Mouse (Mus musculus): ENCODE measurements around the gene Tex29. TPM values are rescaled to one million over a fixed set of nuclear protein-coding genes. Genes with fewer than 3 reads are reported as not detected.

Tex29 gene
- polyA plus RNA-seq, 1 experiment from 2014 or later: 1.2 TPM

DNA sequence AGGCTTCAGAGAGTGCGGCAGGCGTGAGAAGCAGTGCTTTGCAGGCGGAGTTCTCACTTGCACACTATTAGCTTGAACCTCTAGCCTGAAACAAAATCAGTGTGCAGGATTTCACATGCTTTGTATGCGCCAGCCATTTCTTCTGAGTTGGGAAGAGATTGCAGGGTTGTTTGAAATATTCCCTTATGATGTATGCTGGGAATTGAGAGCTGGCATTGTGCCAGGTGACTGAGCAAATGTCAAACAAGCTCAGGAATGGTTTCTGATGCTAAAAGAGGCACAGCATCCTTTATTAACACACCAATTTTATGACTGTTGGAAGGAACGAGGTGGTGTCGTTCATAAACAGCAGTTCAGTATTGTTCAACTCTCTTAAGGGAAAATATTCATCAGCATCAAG is 34.0 kb upstream of the Tex29 start:
- H3K27ac ChIP-seq (ENCODE audit: low read depth, low read length): no peak overlapping the region
- peaks cover 60% of the 10 kb centered on the region for H3K36me3 ChIP-seq (ENCODE audit: control insufficient read depth, insufficient read depth, low read length)
- H3K27me3 ChIP-seq (ENCODE audit: control insufficient read depth, insufficient read depth, low read length): no peaks in the 10 kb centered on the region
- no peaks in the 10 kb centered on the region for H3K4me1 ChIP-seq (ENCODE audit: control insufficient read depth, insufficient read depth, low read length)
- 79% methylated on average over 6 of the region's 6 CpGs for WGBS
- no peak overlapping the region for H3K4me3 ChIP-seq (ENCODE audit: low read depth, low read length)
- no peaks in the 10 kb centered on the region for H3K9me3 ChIP-seq (ENCODE audit: control insufficient read depth, low read length)
- H3K4me2 ChIP-seq (ENCODE audit: low read depth, low read length): no peak overlapping the region
- no peak for ATAC-seq (ENCODE audit: low read depth)
- no peak overlapping the region for H3K9ac ChIP-seq (replicated peaks; ENCODE audit: low read depth, low read length)

DNA sequence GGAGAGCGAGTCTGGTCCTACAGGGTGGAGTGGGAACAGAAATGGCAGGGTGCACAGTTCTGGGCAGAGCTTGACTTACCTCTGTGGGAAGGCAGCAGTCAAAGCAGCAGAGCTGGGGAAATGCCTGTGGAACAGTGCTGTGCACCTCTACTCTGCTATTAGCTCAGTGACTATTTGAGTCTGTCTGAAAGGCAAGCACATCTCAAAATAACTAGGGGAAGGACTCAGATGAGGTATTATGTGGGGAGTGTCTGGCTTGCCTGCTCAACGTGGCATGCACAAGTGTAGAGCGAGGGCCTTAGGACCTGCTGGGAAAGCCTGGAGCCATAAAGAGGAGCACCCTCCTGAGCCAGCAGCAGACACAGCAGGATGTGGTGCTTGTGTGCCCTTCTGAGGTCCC is 32.9 kb upstream of the Tex29 start:
- Histone ChIP-seq H3K4me1 (ENCODE audit: control insufficient read depth, insufficient read depth, low read length) (no peaks in the 10 kb centered on the region), H3K27ac (ENCODE audit: low read depth, low read length) (no peak overlapping the region), H3K9me3 (ENCODE audit: control insufficient read depth, low read length) (no peaks in the 10 kb centered on the region), H3K9ac (replicated peaks; ENCODE audit: low read depth, low read length) (no peak overlapping the region), H3K36me3 (ENCODE audit: control insufficient read depth, insufficient read depth, low read length) (peaks cover 66% of the 10 kb centered on the region), H3K27me3 (ENCODE audit: control insufficient read depth, insufficient read depth, low read length) (no peaks in the 10 kb centered on the region), H3K4me2 (ENCODE audit: low read depth, low read length) (no peak overlapping the region), H3K4me3 (ENCODE audit: low read depth, low read length) (no peak overlapping the region)
- no peak for ATAC-seq (ENCODE audit: low read depth)
- WGBS: 82% methylated on average over 3 of the region's 3 CpGs

GRCm38 (mm10) chr8:11808047-11808446 is 32.2 kb upstream of the Tex29 start:
- H3K4me3 ChIP-seq (ENCODE audit: low read depth, low read length): no peak overlapping the region
- no peak for ATAC-seq (ENCODE audit: low read depth)
- peaks cover 69% of the 10 kb centered on the region for H3K36me3 ChIP-seq (ENCODE audit: control insufficient read depth, insufficient read depth, low read length)
- WGBS: 94% methylated on average over 5 of the region's 5 CpGs
- no peak overlapping the region for H3K27ac ChIP-seq (ENCODE audit: low read depth, low read length)
- no peak overlapping the region for H3K9ac ChIP-seq (replicated peaks; ENCODE audit: low read depth, low read length)
- no peak overlapping the region for H3K4me2 ChIP-seq (ENCODE audit: low read depth, low read length)
- no peaks in the 10 kb centered on the region for H3K27me3 ChIP-seq (ENCODE audit: control insufficient read depth, insufficient read depth, low read length)
- no peaks in the 10 kb centered on the region for H3K9me3 ChIP-seq (ENCODE audit: control insufficient read depth, low read length)
- H3K4me1 ChIP-seq (ENCODE audit: control insufficient read depth, insufficient read depth, low read length): no peaks in the 10 kb centered on the region

GRCm38 (mm10) chr8:11810426-11810825 is 29.8 kb upstream of the Tex29 start:
- no peak overlapping the region for H3K9ac ChIP-seq (replicated peaks; ENCODE audit: low read depth, low read length)
- H3K4me2 ChIP-seq (ENCODE audit: low read depth, low read length): no peak overlapping the region
- no peaks in the 10 kb centered on the region for H3K9me3 ChIP-seq (ENCODE audit: control insufficient read depth, low read length)
- no peaks in the 10 kb centered on the region for H3K4me1 ChIP-seq (ENCODE audit: control insufficient read depth, insufficient read depth, low read length)
- no peak for ATAC-seq (ENCODE audit: low read depth)
- no peaks in the 10 kb centered on the region for H3K27me3 ChIP-seq (ENCODE audit: control insufficient read depth, insufficient read depth, low read length)
- peaks cover 75% of the 10 kb centered on the region for H3K36me3 ChIP-seq (ENCODE audit: control insufficient read depth, insufficient read depth, low read length)
- WGBS: 96% methylated on average over 5 of the region's 5 CpGs
- H3K27ac ChIP-seq (ENCODE audit: low read depth, low read length): no peak overlapping the region
- no peak overlapping the region for H3K4me3 ChIP-seq (ENCODE audit: low read depth, low read length)

GRCm38 (mm10) chr8:11813801-11814200 is 26.5 kb upstream of the Tex29 start:
- Histone ChIP-seq H3K4me3 (ENCODE audit: low read depth, low read length) (no peak overlapping the region), H3K27me3 (ENCODE audit: control insufficient read depth, insufficient read depth, low read length) (no peaks in the 10 kb centered on the region), H3K4me2 (ENCODE audit: low read depth, low read length) (no peak overlapping the region), H3K4me1 (ENCODE audit: control insufficient read depth, insufficient read depth, low read length) (no peaks in the 10 kb centered on the region), H3K27ac (ENCODE audit: low read depth, low read length) (no peak overlapping the region), H3K36me3 (ENCODE audit: control insufficient read depth, insufficient read depth, low read length) (peaks cover 84% of the 10 kb centered on the region), H3K9ac (replicated peaks; ENCODE audit: low read depth, low read length) (no peak overlapping the region), H3K9me3 (ENCODE audit: control insufficient read depth, low read length) (no peaks in the 10 kb centered on the region)
- ATAC-seq (ENCODE audit: low read depth): no peak
- 92% methylated on average over 7 of the region's 7 CpGs for WGBS

GRCm38 (mm10) chr8:11815206-11815605 is 25.1 kb upstream of the Tex29 start:
- Histone ChIP-seq H3K4me2 (ENCODE audit: low read depth, low read length) (no peak overlapping the region), H3K9ac (replicated peaks; ENCODE audit: low read depth, low read length) (no peak overlapping the region), H3K4me1 (ENCODE audit: control insufficient read depth, insufficient read depth, low read length) (no peaks in the 10 kb centered on the region), H3K27ac (ENCODE audit: low read depth, low read length) (no peak overlapping the region), H3K27me3 (ENCODE audit: control insufficient read depth, insufficient read depth, low read length) (no peaks in the 10 kb centered on the region), H3K9me3 (ENCODE audit: control insufficient read depth, low read length) (no peaks in the 10 kb centered on the region), H3K4me3 (ENCODE audit: low read depth, low read length) (no peak overlapping the region), H3K36me3 (ENCODE audit: control insufficient read depth, insufficient read depth, low read length) (peaks cover 84% of the 10 kb centered on the region)
- WGBS: 81% methylated on average over 7 of the region's 7 CpGs
- ATAC-seq (ENCODE audit: low read depth): no peak

DNA sequence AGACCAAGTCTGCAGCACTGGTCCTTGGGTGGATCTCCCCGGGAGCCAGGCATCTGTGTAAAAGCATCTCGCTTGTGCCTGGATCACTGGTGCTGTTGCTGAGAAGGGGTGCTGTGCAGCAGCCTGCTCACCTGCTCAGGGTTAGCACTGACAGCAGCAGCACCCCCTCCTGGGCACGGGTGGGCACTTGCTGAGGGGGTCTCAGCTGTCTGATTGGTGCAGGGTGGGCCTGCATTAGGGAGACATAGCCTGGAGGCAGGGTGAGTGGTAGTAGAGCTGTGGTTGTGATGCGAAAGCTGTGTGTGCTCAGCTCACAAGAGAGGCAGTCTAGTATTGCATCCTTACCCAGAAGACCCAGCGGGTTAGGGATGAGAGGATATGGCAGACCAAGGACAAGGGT is 20.1 kb upstream of the Tex29 start:
- no peak overlapping the region for H3K27ac ChIP-seq (ENCODE audit: low read depth, low read length)
- 83% methylated on average over 5 of the region's 5 CpGs for WGBS
- peaks cover 77% of the 10 kb centered on the region for H3K36me3 ChIP-seq (ENCODE audit: control insufficient read depth, insufficient read depth, low read length)
- no peak overlapping the region for H3K4me3 ChIP-seq (ENCODE audit: low read depth, low read length)
- ATAC-seq (ENCODE audit: low read depth): peak; percentile 51
- no peaks in the 10 kb centered on the region for H3K4me1 ChIP-seq (ENCODE audit: control insufficient read depth, insufficient read depth, low read length)
- H3K9me3 ChIP-seq (ENCODE audit: control insufficient read depth, low read length): no peaks in the 10 kb centered on the region
- H3K9ac ChIP-seq (replicated peaks; ENCODE audit: low read depth, low read length): no peak overlapping the region
- no peaks in the 10 kb centered on the region for H3K27me3 ChIP-seq (ENCODE audit: control insufficient read depth, insufficient read depth, low read length)
- H3K4me2 ChIP-seq (ENCODE audit: low read depth, low read length): no peak overlapping the region

GRCm38 (mm10) chr8:11820568-11820967 is 19.7 kb upstream of the Tex29 start:
- Histone ChIP-seq H3K4me3 (ENCODE audit: low read depth, low read length) (no peak overlapping the region), H3K36me3 (ENCODE audit: control insufficient read depth, insufficient read depth, low read length) (peaks cover 77% of the 10 kb centered on the region), H3K4me1 (ENCODE audit: control insufficient read depth, insufficient read depth, low read length) (no peaks in the 10 kb centered on the region), H3K27me3 (ENCODE audit: control insufficient read depth, insufficient read depth, low read length) (no peaks in the 10 kb centered on the region), H3K9ac (replicated peaks; ENCODE audit: low read depth, low read length) (no peak overlapping the region), H3K4me2 (ENCODE audit: low read depth, low read length) (no peak overlapping the region), H3K9me3 (ENCODE audit: control insufficient read depth, low read length) (no peaks in the 10 kb centered on the region), H3K27ac (ENCODE audit: low read depth, low read length) (no peak overlapping the region; the same call in 1 of the 2 replicates)
- ATAC-seq (ENCODE audit: low read depth): no peak
- 71% methylated on average over 5 of the region's 5 CpGs for WGBS

- WGBS: 95% methylated on average over 14 of the region's 14 CpGs
- H3K9ac ChIP-seq (replicated peaks; ENCODE audit: low read depth, low read length): no peak overlapping the region
- no peaks in the 10 kb centered on the region for H3K27me3 ChIP-seq (ENCODE audit: control insufficient read depth, insufficient read depth, low read length)
- H3K27ac ChIP-seq (ENCODE audit: low read depth, low read length): no peak overlapping the region
- no peak for ATAC-seq (ENCODE audit: low read depth)
- no peak overlapping the region for H3K4me3 ChIP-seq (ENCODE audit: low read depth, low read length)
- no peaks in the 10 kb centered on the region for H3K9me3 ChIP-seq (ENCODE audit: control insufficient read depth, low read length)
- H3K36me3 ChIP-seq (ENCODE audit: control insufficient read depth, insufficient read depth, low read length): peaks cover 75% of the 10 kb centered on the region
- no peaks in the 10 kb centered on the region for H3K4me1 ChIP-seq (ENCODE audit: control insufficient read depth, insufficient read depth, low read length)
- no peak overlapping the region for H3K4me2 ChIP-seq (ENCODE audit: low read depth, low read length)
Measured at GRCm38 (mm10) chr8:11821451-11822206, 18.6 kb upstream of the Tex29 start.
